Mouse (Mus musculus) R1 (cell line): Measurements from ENCODE around the gene Ugt1a5.
"Not testable (repeated sequence)": the region's sequence is repeated elsewhere in the genome, so short reads cannot be mapped to it uniquely, and the experiment has no call there.

Experiments used
- DNase-seq: peaks from one replicate; pipeline ENCODE4 v3.0.0-alpha.2; 2018; ENCODE audit warnings: low read depth, low spot score

Gene Ugt1a5

DNA sequence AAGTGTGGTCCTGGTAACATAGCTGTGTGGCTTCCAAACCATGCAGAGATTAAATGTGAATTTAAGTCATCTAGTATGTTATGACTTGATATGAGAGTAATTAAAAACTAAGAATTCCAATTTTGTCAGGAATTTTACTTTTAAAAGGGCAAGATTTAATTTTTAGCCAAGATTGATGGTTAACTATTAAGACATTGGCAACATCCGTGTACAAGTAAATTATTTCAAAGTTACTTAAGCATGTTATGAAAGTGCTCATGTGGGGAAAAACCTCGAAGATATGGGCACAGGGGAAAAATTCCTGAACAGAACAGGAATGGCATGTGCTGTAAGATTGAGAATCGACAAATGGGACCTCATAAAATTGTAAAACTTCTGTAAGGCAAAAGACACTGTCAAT is 31.6 kb downstream of the Ugt1a5 start:
- DNase-seq, result no peak

DNA sequence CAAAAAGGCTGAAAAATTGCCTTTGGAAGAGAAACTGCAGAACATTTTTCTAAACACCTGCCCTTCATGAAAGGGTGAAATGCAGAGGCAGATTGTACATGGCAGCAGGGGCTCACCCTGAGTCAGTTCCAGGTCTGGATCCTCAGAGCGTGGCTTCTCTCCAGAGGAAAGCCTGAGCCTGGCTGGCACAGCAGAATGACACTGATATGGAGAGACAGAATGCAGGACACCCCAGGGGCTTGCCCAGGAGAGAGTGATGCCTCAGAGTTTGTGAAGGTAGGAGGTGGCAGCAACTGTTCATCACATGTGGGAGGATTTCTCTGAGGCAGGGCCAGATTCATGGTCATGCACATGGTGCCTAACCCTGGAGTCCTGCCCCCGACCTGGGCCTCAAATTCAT is 34.2 kb downstream of the Ugt1a5 start:
- DNase-seq, result no peak

DNA sequence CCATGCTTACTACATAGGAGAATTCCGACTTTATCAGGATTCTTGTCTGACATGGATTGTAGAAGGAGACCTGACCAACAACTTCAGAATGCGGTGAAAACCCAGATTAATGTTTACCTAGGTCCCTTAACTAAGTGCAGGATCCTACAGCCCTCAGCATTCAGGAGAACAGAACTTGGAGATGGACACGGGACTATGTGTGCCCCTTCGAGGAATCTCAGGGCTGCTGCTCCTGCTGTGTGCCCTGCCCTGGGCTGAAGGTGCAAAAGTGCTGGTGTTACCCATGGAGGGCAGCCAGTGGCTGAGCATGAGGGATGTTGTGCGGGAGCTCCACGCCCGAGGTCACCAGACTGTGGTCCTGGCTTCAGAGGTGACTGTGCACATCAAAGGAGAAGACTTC is 34.6 kb downstream of the Ugt1a5 start, which contains the start of gene Ugt1a2:
Gene Ugt1a2 (plus strand): TSS at position 146 of the 400 bp plus-strand sequence.
- DNase-seq, result no peak

DNA sequence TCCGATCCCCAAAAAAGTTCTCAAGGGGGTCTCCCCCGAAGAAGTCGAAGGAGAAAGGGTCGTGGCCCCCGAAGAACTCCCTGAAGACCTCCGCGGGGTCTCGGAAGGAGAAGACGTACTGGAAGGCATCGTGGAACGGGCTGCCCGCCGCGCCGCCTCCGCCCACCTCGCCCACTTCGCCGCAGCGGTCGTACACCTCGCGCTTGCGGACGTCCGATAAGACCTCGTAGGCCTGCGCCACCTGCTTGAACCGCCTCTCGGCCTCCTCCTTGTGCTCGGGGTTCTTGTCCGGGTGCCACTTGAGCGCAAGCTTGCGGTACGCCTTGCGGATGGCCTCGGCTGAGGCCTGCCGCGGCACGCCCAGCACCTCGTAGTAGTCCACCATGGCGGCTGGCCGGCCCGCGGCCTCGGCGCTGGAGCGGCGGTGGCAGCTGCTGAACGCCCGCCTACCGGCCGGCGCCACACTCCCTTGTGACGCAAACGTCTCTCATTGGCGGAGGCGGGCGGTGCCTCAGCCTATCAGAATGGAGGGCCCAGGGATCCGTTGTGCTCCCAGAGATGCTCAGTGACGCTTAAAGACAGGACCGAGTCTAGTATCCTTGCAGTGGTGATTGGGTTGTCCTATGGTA is 39.6 kb downstream of the Ugt1a5 start, which contains the start of gene Dnajb3:
Gene Dnajb3 (minus strand): TSS at position 489 of the 629 bp plus-strand sequence.
- peak; percentile 81 for DNase-seq

DNA sequence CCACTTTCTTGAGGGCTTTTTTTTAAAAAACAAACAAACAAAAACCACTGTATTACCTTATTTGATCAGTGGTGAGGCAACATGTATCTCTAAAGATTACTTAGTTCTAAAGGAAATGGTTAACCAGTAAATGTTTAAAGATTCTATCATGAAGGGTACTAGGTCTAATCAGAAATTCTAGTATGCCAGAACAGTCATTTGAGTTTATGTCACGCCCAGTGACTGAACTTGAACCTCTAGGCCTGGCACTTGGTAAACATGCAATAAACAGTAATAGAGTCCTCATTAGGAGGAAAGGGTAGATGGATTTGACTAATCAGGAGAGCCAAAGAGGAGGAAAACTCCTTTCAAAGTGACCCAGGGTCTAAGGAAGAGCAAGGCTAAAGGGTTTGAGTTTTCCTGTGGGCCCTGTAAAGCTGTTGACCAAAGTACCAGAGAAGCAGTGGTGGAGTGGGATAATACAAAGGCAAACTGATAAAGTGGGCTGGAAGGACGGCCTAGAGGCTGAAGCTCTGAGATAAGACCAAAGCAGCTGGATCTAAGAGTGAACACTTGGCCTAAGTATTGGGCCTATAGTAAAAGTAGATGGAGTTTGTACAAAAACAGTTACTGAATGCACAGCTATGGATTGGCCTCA is 41.1 kb downstream of the Ugt1a5 start:
- DNase-seq, result no peak

DNA sequence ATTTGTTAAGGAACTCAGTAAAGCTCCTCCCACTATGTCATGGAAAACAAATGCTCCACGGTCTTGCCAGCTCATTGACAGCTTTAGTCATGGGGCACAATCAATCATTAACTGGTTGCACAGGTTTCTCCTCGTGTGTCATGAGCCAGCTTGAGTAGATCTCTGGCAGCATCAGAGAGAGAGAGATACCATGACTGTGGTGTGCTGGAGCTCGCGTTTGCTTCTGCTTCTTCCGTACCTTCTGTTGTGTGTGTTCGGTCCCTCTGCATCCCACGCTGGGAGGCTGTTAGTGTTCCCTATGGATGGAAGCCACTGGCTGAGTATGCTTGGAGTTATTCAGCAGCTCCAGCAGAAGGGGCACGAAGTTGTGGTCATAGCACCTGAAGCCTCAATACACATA is 46.0 kb downstream of the Ugt1a5 start, which contains the start of gene Ugt1a1:
Gene Ugt1a1 (plus strand): TSS at position 148 of the 400 bp plus-strand sequence.
- DNase-seq, result peak; percentile 3

DNA sequence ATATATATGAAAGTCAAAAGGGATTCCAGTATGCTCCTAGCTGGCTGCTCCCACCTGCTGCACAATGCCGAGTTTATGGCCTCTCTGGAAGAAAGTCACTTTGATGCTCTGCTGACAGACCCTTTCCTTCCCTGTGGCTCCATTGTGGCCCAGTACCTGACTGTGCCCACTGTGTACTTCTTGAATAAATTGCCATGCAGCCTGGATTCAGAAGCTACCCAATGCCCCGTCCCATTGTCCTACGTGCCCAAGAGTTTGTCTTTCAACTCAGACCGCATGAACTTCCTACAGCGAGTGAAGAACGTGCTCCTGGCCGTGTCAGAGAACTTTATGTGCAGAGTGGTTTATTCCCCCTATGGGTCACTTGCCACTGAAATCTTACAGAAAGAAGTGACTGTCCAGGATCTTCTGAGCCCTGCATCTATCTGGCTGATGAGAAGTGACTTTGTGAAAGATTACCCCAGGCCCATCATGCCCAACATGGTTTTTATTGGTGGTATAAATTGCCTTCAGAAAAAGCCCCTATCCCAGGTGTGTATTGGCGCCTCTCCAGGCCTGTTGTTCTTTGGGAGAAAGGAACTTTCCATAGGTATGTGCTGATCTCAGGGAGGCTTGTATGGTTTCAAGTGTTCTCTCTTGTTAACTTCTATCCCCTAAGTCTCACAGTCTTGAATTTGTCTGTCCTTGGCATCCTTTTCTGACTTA is 46.7 kb downstream of the Ugt1a5 start:
- no peak for DNase-seq

DNA sequence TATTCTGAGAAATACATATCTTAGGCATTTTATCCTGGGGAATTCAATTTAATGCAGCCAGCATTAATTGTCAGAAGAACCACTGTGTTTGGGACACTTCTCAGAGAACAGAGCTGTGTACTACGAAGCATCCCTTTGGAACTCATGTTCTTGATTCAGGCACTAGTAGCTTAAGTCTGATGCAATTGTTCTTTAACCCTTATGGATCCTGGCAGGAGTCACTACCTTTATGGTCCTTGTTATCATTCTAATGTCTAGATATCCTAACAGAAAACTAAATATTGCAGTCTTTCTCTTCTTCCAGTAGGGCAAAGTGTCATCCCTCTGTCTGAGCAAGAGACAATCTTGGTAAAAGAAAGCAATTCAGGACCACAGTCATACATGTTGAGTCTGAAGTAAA is 47.2 kb downstream of the Ugt1a5 start:
- DNase-seq, result no peak

DNA sequence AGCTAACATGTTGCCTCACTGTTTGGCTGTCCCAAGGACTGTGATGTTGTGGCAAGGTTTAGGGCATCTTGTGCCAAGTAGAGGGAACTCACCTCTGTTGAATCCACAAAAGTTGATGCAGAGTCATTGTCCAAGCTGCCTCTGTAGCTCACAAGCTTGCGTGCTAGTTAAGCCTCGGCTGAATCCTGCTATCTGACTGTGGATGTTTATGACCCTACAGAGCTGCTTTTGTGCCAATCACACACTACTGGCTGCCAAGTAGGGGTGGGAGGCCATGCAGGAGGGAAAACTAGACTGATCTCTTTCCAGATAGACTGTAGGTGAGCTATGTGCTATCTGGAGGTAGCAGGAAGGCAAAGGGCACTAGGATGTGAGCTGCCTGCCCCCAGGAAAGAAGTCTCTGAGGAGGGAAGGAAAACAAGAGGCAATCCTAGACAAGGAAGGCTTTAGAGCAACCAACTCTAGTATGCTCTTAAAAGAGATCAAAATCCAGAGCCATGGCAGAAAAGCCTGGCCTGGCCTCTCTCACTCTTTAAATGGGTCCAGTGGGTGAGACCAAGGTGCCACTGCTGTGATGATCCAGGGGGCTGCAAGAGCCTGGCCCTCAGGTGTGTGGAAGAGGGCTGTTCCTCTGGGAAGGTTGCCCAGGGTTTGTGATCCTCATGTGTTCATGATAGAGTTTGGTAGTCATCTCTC is 48.1 kb downstream of the Ugt1a5 start:
- DNase-seq, result peak; percentile 8

DNA sequence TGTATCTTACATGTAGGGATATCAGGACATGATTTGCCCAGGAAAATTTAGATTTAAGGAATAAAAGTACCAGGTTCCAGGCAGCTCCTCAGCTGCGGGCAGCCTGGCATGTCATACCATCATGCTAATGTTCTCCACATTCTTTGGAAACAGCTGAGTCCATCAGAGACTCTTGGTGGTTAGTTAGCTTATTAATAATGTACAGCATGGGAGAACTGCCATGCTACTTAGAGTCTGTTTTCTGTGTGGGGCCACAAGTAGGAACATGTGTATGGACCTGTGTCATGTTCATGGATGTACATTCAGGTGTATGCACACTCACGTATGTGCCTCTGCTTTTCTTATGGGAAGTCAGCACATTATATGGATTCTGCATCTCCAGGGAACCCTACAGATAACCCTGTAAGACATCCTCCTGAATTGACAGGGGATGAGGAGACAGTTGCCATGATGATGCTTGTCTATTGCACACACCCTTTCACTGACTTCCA is 48.7 kb downstream of the Ugt1a5 start:
- DNase-seq, result peak; percentile 2

DNA sequence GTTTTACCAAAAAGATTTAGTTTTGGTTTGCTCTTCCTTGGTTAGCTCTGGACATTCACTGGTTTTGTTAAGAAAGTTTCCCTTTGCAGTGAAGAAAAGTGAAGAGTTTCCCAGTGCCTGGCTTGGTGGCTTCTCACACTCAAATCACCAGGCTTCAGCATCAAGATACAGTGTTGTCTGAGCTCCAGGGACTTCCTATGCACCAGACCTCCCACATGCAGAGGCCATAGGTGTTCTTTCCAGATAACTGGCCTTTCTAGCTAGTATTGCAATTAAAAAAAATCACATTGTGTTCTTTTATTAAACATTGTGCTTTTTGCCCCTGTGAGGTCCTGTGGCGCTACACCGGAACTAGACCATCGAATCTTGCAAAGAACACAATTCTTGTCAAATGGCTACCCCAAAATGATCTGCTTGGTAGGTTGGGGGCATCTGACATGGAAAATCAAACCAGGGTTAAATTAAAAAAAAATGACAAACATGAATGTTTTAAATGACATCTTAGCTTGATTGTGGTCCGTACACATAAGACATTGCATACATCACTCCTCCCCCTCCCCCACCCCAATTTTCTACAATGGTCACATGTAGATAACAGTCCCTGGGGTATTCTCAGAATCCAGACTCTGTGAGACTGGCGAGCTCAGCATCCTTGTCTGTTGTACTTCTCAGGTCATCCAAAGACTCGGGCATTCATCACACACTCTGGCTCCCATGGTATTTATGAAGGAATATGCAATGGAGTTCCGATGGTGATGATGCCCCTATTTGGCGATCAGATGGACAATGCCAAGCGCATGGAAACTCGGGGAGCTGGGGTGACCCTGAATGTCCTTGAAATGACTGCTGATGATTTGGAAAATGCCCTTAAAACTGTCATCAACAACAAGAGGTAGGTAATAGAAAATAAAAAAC is 49.9 kb downstream of the Ugt1a5 start:
- peak; percentile 5 for DNase-seq

DNA sequence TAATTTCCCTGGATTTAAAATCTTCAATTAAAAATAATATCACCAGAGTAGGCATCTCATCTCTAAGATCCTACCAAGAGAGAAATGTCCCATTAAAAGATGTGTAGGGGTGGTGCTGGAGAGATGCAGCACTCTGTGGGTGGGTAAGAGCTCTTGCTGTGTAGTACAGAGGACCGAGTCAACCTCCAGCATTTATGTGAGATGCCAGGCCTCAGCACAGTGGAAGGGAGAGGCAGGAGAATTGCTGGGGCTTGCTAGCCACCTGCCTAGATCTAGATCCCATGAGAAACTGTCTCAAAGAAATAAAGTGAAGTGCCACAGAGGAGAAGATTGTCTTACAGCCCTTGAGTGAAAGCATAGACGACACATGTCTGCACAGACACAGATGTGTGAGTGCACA is 50.7 kb downstream of the Ugt1a5 start:
- peak; percentile 8 for DNase-seq

DNA sequence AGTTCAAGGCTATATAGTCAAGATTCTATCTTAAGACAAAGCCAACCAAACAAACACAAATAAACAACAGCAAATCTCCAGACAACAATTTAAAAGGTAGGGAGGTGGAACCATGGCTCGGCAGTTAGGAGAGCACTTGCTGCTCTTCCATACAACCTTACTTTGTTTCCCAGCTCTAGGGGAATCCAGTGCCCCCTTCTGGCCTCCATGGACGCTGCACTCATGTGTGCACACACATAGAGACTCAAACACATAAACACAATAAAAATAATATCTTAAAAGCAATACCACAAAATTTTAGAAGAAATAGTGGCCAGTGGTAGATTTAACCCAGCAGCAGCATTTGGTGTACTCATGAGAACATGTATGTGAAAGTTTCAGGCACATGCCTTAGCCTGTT is 51.3 kb downstream of the Ugt1a5 start:
- peak; percentile 29 for DNase-seq

DNA sequence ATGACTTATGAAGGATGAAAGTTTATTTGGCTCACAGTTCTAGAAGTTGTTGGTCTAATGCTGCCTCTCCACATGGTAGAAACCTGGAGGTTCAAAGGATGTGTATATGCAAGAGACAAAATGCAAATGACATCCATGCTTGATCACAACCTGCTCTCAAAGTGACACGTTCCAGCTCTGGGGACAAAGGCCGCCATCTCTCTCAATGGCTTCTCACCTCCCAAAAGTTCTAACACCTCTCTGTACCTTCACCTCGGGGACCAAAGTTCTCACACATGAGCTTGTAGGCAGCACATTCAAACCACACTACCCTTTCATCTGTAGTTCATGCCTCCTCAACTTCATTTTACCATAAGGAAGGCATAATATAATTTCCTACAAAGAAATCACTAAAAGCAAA is 51.8 kb downstream of the Ugt1a5 start:
- peak; percentile 3 for DNase-seq

DNA sequence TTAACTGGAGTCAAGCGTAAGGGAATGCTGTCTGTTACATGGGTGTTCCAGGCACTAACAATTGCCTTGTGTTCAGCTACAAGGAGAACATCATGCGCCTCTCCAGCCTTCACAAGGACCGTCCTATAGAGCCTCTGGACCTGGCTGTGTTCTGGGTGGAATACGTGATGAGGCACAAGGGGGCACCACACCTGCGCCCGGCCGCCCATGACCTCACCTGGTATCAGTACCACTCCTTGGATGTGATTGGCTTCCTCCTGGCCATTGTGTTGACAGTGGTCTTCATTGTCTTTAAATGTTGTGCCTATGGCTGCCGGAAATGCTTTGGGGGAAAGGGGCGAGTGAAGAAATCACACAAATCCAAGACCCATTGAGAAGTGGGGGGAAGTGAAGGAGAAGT is 52.2 kb downstream of the Ugt1a5 start:
- DNase-seq, result peak; percentile 13

DNA sequence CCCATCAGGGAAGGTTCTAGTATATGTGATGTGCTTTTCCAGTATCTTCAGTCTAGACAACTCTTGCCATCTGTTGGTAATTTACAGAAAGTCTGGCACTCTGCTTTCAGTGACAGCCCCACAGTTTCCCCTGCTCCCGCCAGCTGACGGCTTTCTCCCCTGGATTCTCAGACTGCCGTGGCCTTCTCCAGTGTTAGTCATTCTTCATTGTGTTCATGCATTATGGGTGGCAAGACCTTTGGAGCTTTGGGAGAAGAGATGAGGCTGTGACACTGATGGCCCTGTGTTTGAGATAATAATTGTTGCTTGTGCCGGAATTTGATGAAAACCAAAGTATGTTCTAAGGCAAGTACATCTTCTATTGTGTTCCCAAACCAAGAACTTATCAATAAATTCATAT is 52.8 kb downstream of the Ugt1a5 start:
- no peak for DNase-seq

DNA sequence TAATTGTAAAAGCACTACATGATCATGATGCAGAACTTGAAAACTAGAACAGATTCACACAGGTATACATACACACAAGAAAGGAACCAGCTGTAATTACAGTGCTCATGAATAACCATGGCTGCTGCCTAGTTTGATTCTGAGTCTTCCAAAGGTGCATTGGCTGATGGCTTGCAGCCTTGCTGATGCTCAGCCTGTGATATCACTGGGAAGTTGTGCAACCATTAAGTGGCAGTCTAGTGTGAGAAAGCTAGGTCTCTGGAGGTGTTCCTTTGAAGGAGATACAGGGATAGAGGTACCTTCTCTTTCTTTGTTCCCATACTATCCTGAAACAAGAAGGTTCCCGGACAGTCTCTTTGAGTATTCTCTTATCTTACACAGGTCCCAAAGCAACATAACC is 53.2 kb downstream of the Ugt1a5 start:
- DNase-seq, result no peak

DNA sequence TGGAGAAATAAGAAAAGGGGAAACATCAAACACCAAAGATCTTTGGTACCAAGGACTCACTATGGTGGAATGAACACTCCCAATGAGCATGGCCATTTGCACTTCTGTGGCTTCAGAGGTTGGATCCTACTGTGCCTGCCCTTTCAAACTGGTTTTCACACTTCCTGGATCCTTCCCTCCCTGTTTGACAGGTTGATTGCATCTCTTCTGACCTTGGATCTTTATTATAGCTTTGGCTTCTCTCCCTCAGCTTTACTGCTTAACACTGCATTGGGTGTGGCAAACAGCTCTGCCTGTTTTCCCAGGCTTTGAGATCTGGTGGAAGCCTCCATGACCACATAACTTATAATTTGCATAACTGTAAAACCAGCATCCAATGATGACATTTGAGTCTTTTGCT is 54.5 kb downstream of the Ugt1a5 start:
- peak; percentile 56 for DNase-seq

DNA sequence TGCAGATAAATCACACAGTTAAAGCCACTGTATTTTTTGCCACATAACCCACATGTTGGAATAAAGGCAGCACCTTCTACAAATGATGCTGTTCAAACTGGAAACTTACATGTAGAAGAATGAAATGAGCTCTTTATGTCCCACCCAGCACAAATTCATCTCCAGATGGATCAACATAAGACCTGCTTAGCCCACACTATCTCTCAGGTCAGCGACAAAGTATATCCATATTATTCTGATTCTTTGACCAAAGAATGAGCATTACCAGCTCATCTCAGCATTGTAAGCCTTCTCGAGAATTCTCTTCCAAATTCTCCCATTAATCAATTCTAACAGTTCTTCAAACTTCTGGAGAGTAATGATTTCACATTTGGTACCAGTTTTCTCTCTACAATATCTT is 56.4 kb downstream of the Ugt1a5 start:
- DNase-seq, result no peak

DNA sequence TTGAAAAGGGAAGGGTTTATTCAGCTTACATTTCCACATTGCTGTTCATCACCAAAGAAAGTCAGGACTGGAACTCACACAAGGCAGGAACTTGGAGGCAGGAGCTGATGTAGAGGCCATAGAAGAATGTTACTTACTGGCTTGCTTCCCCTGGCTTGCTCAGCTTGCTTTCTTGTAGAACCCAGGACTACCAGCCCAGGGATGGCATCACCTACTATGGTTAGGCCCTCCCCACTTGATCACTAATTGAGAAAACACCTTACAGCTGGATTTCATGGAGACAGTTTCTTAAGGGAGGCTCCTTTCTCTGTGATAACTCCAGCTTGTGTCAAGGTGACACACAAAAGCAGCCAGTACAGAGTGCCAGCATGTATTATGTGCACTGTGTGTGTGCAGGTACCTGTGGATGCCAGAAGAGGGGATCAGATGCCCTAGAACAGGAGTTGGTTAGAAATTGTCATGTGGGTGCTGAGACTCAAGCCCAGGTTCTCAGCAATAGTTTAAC is 57.3 kb downstream of the Ugt1a5 start:
- DNase-seq, result not testable (repeated sequence)

DNA sequence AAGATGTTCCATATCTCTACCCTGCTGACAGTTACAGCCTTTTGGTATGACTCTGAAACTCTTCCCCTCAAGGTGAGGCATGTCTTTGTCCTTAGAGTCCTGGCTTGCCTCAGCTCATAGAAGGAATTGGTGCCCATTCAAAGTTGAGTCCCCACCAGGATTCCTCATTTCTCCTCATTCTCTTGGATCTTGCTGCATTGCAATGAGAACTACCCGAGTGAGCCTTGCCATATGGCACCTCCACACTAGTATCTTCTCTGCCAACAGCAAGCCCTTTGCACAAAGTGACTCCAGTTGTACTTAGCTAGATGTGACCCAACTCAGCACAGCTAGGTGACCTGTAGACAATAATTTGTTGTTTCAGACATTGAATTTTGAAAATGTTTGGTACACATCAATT is 57.8 kb downstream of the Ugt1a5 start:
- DNase-seq, result no peak
